Mouse (Mus musculus): ENCODE results near the gene Serpinb7.

Serpinb7 gene

GRCm38 (mm10) chr1:107496789-107497188, 97.3 kb downstream of the Serpinb7 start:
- no peak for DNase-seq

- DNase-seq = no peak
These were observed 102.6 kb downstream of the Serpinb7 start for GRCm38 (mm10) chr1:107502025-107502424.

Data from kidney, postnatal 36 days (tissue).